Mouse (Mus musculus) CD4-positive, CD25-positive, alpha-beta regulatory T cell, adult 4 months (primary cell): ENCODE data around the gene Stub1. TPM values are rescaled to one million over a fixed set of nuclear protein-coding genes. Genes with fewer than 3 reads are reported as not detected.
"Not testable (repeated sequence)": the region's sequence is repeated elsewhere in the genome, so short reads cannot be mapped to it uniquely, and the experiment has no call there.

Source experiments
- ATAC-seq: one replicate; pipeline ENCODE4 v1.8.0; 2017
- polyA plus RNA-seq, 2 experiments: library from polyadenylated mRNA; unstranded; fragments of 100-300 nt; shearing (Covaris generic); gene quantifications; one replicate each; pipeline ENCODE4 v1.2.1; 2017

Stub1 gene
- polyA plus RNA-seq: 10 to 100 TPM; 75.1 to 75.2 TPM

- ATAC-seq: peak; percentile 21
These were observed at the start of gene Stub1 for GRCm38 (mm10) chr17:25833291-25833663. Gene Stub1, minus strand, starts transcription at chr17:25833404.

- no peak for ATAC-seq
These were observed 49.1 kb upstream of the Stub1 start for GRCm38 (mm10) chr17:25882306-25882705.

- no peak for ATAC-seq
These were observed 48.5 kb upstream of the Stub1 start for GRCm38 (mm10) chr17:25881691-25882090.

- no peak for ATAC-seq
These were observed 47.9 kb upstream of the Stub1 start for GRCm38 (mm10) chr17:25880913-25881641.

- ATAC-seq: no peak
These were observed 47.1 kb upstream of the Stub1 start, which contains the start of gene Wfikkn1 for GRCm38 (mm10) chr17:25880196-25880910. Gene Wfikkn1, minus strand, starts transcription at chr17:25880858.

- ATAC-seq: no peak
These were observed 46.5 kb upstream of the Stub1 start for GRCm38 (mm10) chr17:25879750-25880149.

- ATAC-seq: no peak
These were observed 46.1 kb upstream of the Stub1 start for GRCm38 (mm10) chr17:25879261-25879660.

GRCm38 (mm10) chr17:25878611-25879180 lies 45.5 kb upstream of the Stub1 start:
- ATAC-seq: no peak

- ATAC-seq: no peak
These were observed 44.8 kb upstream of the Stub1 start for GRCm38 (mm10) chr17:25877741-25878610.

- ATAC-seq: no peak
These were observed 43.8 kb upstream of the Stub1 start for GRCm38 (mm10) chr17:25877025-25877424.

- ATAC-seq: no peak
These were observed 43.2 kb upstream of the Stub1 start for GRCm38 (mm10) chr17:25876347-25876915.

- ATAC-seq: peak; percentile 84
These were observed 42.2 kb upstream of the Stub1 start for GRCm38 (mm10) chr17:25875171-25876136.

GRCm38 (mm10) chr17:25874721-25875170 lies 41.5 kb upstream of the Stub1 start, which contains the start of gene Mettl26:
Gene Mettl26, plus strand, starts transcription at chr17:25875074.
- peak; percentile 79 for ATAC-seq

- ATAC-seq: no peak
These were observed 41.0 kb upstream of the Stub1 start for GRCm38 (mm10) chr17:25874148-25874720.

GRCm38 (mm10) chr17:25873405-25874147 lies 40.4 kb upstream of the Stub1 start:
- no peak for ATAC-seq

- ATAC-seq: no peak
These were observed 39.5 kb upstream of the Stub1 start for GRCm38 (mm10) chr17:25872676-25873075.

- ATAC-seq: not testable (repeated sequence)
These were observed 38.4 kb upstream of the Stub1 start for GRCm38 (mm10) chr17:25871566-25871965.

- ATAC-seq: no peak
These were observed 36.8 kb upstream of the Stub1 start for GRCm38 (mm10) chr17:25869954-25870353.

- no peak for ATAC-seq
These were observed 36.3 kb upstream of the Stub1 start for GRCm38 (mm10) chr17:25869498-25869897.
